Mouse (Mus musculus): ENCODE measurements around the gene Cisd1. TPM values are rescaled to one million over a fixed set of nuclear protein-coding genes. Genes with fewer than 3 reads are reported as not detected.
A peak's percentile ranks its signal among the peaks of the same experiment; 100 is the strongest.

The Cisd1 gene
- polyA plus RNA-seq, 1 experiment from 2014 or later: 279 TPM

DNA sequence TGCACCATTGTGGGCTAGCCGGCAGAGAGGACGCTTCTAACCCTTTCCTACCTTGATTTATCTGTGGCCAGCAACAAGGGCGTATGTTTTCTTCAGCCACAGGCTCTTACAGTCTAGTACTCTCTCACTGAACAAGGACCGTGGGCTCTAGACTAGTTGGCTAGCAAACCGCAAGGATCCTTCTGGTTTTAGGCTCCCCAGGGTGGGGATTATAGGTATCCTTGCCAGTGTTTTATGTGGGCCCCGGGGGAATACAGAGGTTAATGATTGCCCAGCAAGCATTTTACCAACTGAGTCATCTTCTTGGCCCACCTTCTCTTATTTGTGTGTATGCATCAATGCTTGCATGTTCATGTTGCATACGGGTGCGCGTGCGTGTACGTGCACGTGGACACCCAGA, 10.2 kb upstream of the Cisd1 start:
- H3K4me3 ChIP-seq (ENCODE audit: low read depth, low read length): no peak overlapping the region
- no peaks in the 10 kb centered on the region for H3K27me3 ChIP-seq (replicated peaks; ENCODE audit: control insufficient read depth, insufficient read depth, low read length)
- no peak overlapping the region for H3K4me2 ChIP-seq (ENCODE audit: low read length)
- 87% methylated on average over 12 of the region's 12 CpGs for WGBS
- no peaks in the 10 kb centered on the region for H3K9me3 ChIP-seq (replicated peaks; ENCODE audit: control insufficient read depth, low read length)
- no peak for ATAC-seq
- H3K27ac ChIP-seq (ENCODE audit: low read depth, low read length): no peak overlapping the region
- no peak for DNase-seq (ENCODE audit: low spot score)
- no peaks in the 10 kb centered on the region for H3K4me1 ChIP-seq (ENCODE audit: control insufficient read depth, insufficient read depth, low read length)
- H3K9ac ChIP-seq (ENCODE audit: low read length): no peak overlapping the region
- no peaks in the 10 kb centered on the region for H3K36me3 ChIP-seq (ENCODE audit: control insufficient read depth, insufficient read depth, low read length)

GRCm38 (mm10) chr10:71353850-71354249, 9.1 kb upstream of the Cisd1 start:
- 85% methylated on average over 9 of the region's 9 CpGs for WGBS
- no peak overlapping the region for H3K4me3 ChIP-seq (ENCODE audit: low read depth, low read length)
- DNase-seq (ENCODE audit: low spot score) (no peak), ATAC-seq (no peak)
- H3K27me3 ChIP-seq (replicated peaks; ENCODE audit: control insufficient read depth, insufficient read depth, low read length): no peaks in the 10 kb centered on the region
- no peak overlapping the region for H3K4me2 ChIP-seq (ENCODE audit: low read length)
- H3K9me3 ChIP-seq (replicated peaks; ENCODE audit: control insufficient read depth, low read length): no peaks in the 10 kb centered on the region
- H3K36me3 ChIP-seq (ENCODE audit: control insufficient read depth, insufficient read depth, low read length): no peaks in the 10 kb centered on the region
- peaks cover 5% of the 10 kb centered on the region for H3K4me1 ChIP-seq (ENCODE audit: control insufficient read depth, insufficient read depth, low read length)
- H3K9ac ChIP-seq (ENCODE audit: low read length): no peak overlapping the region
- no peak overlapping the region for H3K27ac ChIP-seq (ENCODE audit: low read depth, low read length)

GRCm38 (mm10) chr10:71351301-71351700, 6.5 kb upstream of the Cisd1 start:
- Histone ChIP-seq H3K4me2 (ENCODE audit: low read length) (no peak overlapping the region), H3K4me3 (ENCODE audit: low read depth, low read length) (no peak overlapping the region), H3K4me1 (ENCODE audit: control insufficient read depth, insufficient read depth, low read length) (peaks cover 6% of the 10 kb centered on the region), H3K36me3 (ENCODE audit: control insufficient read depth, insufficient read depth, low read length) (no peaks in the 10 kb centered on the region), H3K9me3 (replicated peaks; ENCODE audit: control insufficient read depth, low read length) (no peaks in the 10 kb centered on the region), H3K27ac (ENCODE audit: low read depth, low read length) (no peak overlapping the region), H3K9ac (ENCODE audit: low read length) (no peak overlapping the region), H3K27me3 (replicated peaks; ENCODE audit: control insufficient read depth, insufficient read depth, low read length) (no peaks in the 10 kb centered on the region)
- 92% methylated on average over 7 of the region's 7 CpGs for WGBS
- DNase-seq (ENCODE audit: low spot score): no peak
- no peak for ATAC-seq

DNA sequence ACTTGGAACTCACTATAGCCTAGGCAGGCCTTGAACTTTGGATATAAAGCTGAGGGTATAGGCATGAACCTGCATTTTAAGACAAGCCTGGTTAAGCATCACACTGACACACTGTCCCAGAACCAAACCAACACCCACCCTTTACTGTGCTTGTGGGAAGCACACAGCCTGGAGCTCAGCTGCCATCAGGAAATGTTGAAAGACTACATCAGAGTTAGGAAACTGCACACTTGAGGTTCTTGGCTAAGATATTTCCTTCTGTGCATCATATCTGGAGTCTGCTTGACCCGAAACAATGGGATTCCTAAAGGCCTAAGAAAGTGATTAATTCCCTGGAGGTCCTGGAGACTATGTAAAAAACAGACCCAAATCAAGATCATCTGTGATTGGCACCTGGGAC, 4.5 kb upstream of the Cisd1 start:
- peaks cover 13% of the 10 kb centered on the region for H3K4me1 ChIP-seq (ENCODE audit: control insufficient read depth, insufficient read depth, low read length)
- ATAC-seq (no peak), DNase-seq (ENCODE audit: low spot score) (no peak)
- H3K9me3 ChIP-seq (replicated peaks; ENCODE audit: control insufficient read depth, low read length): no peaks in the 10 kb centered on the region
- 89% methylated on average over 1 of the region's 1 CpGs for WGBS
- H3K27ac ChIP-seq (ENCODE audit: low read depth, low read length): no peak overlapping the region
- H3K4me2 ChIP-seq (ENCODE audit: low read length): peak overlapping the region; percentile 92
- H3K27me3 ChIP-seq (replicated peaks; ENCODE audit: control insufficient read depth, insufficient read depth, low read length): no peaks in the 10 kb centered on the region
- no peaks in the 10 kb centered on the region for H3K36me3 ChIP-seq (ENCODE audit: control insufficient read depth, insufficient read depth, low read length)
- no peak overlapping the region for H3K4me3 ChIP-seq (ENCODE audit: low read depth, low read length)
- H3K9ac ChIP-seq (ENCODE audit: low read length): peak overlapping the region; percentile 29; the same call in 1 of the 2 replicates

DNA sequence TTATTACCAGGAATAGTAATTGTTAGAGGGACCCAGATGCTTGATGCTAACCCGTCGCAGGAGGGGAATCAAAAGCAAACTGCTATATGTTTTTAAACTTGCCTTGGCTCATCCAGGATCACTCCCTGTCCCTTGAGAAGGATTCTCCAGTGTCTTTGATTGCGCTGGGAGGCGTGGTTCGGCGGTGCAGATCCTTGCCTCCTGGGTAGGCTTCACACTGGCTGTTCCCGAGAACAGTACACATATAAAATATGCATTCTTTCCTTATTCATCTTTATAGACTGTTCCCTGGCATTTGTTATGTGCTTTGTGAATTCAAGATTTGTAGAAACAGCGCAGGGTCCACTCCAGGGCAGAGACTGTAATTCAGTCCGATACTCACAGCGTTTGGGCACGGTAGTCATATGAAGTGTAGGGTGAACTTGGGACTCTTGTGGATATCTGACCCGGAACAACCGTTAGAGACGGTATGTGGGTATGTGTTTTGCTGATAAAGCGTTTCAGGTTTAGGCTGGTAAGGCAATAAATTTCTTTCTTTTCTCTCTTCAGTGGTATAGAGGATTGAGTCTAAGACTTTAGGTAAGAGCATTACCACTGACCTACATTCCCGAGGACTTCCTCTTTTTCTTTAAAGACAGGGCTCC, 4.0 kb upstream of the Cisd1 start:
- WGBS: 28% methylated on average over 16 of the region's 16 CpGs
- H3K27ac ChIP-seq (ENCODE audit: low read depth, low read length): no peak overlapping the region
- ATAC-seq: no peak

GRCm38 (mm10) chr10:71347964-71348636, 3.3 kb upstream of the Cisd1 start:
- Histone ChIP-seq H3K27ac (ENCODE audit: low read depth, low read length) (peak overlapping the region; percentile 55), H3K4me2 (ENCODE audit: low read length) (peak overlapping the region; percentile 92), H3K27me3 (replicated peaks; ENCODE audit: control insufficient read depth, insufficient read depth, low read length) (no peaks in the 10 kb centered on the region), H3K9me3 (replicated peaks; ENCODE audit: control insufficient read depth, low read length) (no peaks in the 10 kb centered on the region), H3K4me1 (ENCODE audit: control insufficient read depth, insufficient read depth, low read length) (peaks cover 23% of the 10 kb centered on the region), H3K4me3 (ENCODE audit: low read depth, low read length) (peak overlapping the region; percentile 79), H3K36me3 (ENCODE audit: control insufficient read depth, insufficient read depth, low read length) (no peaks in the 10 kb centered on the region), H3K9ac (ENCODE audit: low read length) (peak overlapping the region; percentile 88)
- peak; percentile 57 for DNase-seq (ENCODE audit: low spot score)
- peak; percentile 62 for ATAC-seq
- WGBS: 1% methylated on average over 42 of the region's 48 CpGs

More for the DNA sequence above, 4.0 kb upstream of the Cisd1 start:
- Histone ChIP-seq H3K27me3 (replicated peaks; ENCODE audit: control insufficient read depth, insufficient read depth, low read length) (no peaks in the 10 kb centered on the region), H3K4me2 (ENCODE audit: low read length) (peak overlapping the region; percentile 92), H3K9ac (ENCODE audit: low read length) (peak overlapping the region; percentile 88), H3K36me3 (ENCODE audit: control insufficient read depth, insufficient read depth, low read length) (no peaks in the 10 kb centered on the region), H3K4me3 (ENCODE audit: low read depth, low read length) (peak overlapping the region; percentile 79), H3K4me1 (ENCODE audit: control insufficient read depth, insufficient read depth, low read length) (peaks cover 17% of the 10 kb centered on the region), H3K9me3 (replicated peaks; ENCODE audit: control insufficient read depth, low read length) (no peaks in the 10 kb centered on the region)
- DNase-seq (ENCODE audit: low spot score): no peak

GRCm38 (mm10) chr10:71347509-71347949, 2.8 kb upstream of the Cisd1 start, which contains the start of gene Ipmk:
Gene Ipmk, plus strand, starts transcription at chr10:71347763.
- peak within 1 kb of the TSS; percentile 79 for H3K4me3 ChIP-seq (ENCODE audit: low read depth, low read length)
- peak; percentile 97 for DNase-seq (ENCODE audit: low spot score)
- whole genome bisulfite sequencing: 0% methylated on average over 44 of the region's 49 CpGs
- H3K9me3 ChIP-seq (replicated peaks; ENCODE audit: control insufficient read depth, low read length): no peaks in the 10 kb centered on the region
- peak within 1 kb of the TSS; percentile 55 for H3K27ac ChIP-seq (ENCODE audit: low read depth, low read length)
- peak within 1 kb of the TSS; percentile 88 for H3K9ac ChIP-seq (ENCODE audit: low read length)
- H3K36me3 ChIP-seq (ENCODE audit: control insufficient read depth, insufficient read depth, low read length): no peaks in the 10 kb centered on the region
- H3K4me1 ChIP-seq (ENCODE audit: control insufficient read depth, insufficient read depth, low read length): peaks cover 24% of the 10 kb centered on the region
- H3K4me2 ChIP-seq (ENCODE audit: low read length): peak within 1 kb of the TSS; percentile 92
- H3K27me3 ChIP-seq (replicated peaks; ENCODE audit: control insufficient read depth, insufficient read depth, low read length): no peaks in the 10 kb centered on the region
- ATAC-seq: peak; percentile 92

DNA sequence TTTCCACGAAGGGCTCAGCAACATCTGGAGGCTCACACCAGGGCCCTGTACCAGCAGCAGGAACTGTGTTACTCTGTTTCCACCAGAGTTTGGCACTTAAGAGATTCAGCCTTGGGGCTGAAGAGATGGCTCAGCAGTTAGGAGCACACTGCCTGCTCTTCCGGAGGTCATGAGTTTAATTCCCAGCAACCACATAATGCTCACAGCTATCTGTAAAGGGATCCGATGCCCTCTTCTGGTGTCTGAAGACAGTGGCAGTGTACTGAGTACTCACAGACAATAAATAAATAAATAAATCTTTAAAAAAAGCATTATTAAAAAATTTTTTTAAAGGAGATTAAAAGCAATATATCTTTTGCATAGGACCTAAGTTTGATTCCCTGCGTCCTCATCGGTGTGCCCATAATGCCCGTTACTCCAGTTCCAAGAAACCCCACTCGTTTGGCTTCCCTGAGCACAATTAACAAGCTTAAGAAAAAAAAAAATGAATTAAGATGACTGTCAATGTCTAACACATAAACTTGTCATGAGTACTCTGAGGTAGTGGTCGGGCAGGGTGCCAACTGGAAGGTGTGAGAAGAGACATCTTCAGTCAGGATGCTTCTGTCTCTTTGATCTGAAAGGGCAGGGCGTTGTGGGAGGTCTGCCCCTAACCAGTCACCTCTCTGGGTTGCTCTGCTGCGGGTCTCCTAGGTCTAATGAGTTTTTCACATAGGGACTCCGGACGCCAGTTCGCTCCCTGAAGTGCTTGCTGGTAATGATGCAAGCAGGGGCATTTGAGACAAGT, 2.2 kb upstream of the Cisd1 start:
- Histone ChIP-seq H3K27me3 (replicated peaks; ENCODE audit: control insufficient read depth, insufficient read depth, low read length) (no peaks in the 10 kb centered on the region), H3K36me3 (ENCODE audit: control insufficient read depth, insufficient read depth, low read length) (no peaks in the 10 kb centered on the region), H3K4me2 (ENCODE audit: low read length) (peak overlapping the region; percentile 92), H3K27ac (ENCODE audit: low read depth, low read length) (peak overlapping the region; percentile 55), H3K9ac (ENCODE audit: low read length) (peak overlapping the region; percentile 88), H3K9me3 (replicated peaks; ENCODE audit: control insufficient read depth, low read length) (no peaks in the 10 kb centered on the region), H3K4me3 (ENCODE audit: low read depth, low read length) (peak overlapping the region; percentile 79), H3K4me1 (ENCODE audit: control insufficient read depth, insufficient read depth, low read length) (peaks cover 24% of the 10 kb centered on the region)
- DNase-seq (ENCODE audit: low spot score): peak; percentile 19
- WGBS: 12% methylated on average over 13 of the region's 13 CpGs
- no peak for ATAC-seq

All from forebrain, embryonic 14.5 days (tissue).